Comparison of ENCODE assay signal across 31 mouse cellular contexts in genomic region chr7:51266879-51267278, GRCm38 (mm10).
DNase-seq lines count a peak whose midpoint lies in the region; ATAC-seq and TF ChIP-seq lines count a peak whose summit lies in the region.
"Had no signal": no experiment of that assay in that cellular context is flagged by ENCODE, and none has a peak within 500 bp of the region (broad histone marks: within the 10 kb centered on the region; RNA-seq: fewer than 3 reads in every experiment).

No protein-coding gene starts in this region.

- no peak overlapping the region for H3K4me3 ChIP-seq in heart, adult 2 months
- H3K4me3 ChIP-seq in heart, embryonic 11.5 days (ENCODE audit: low read depth, low read length): no peak overlapping the region
- H3K4me3 ChIP-seq in lung, postnatal 0 days (ENCODE audit: low read depth, low read length): no peak overlapping the region
- H3K4me3 ChIP-seq in cortical plate, adult 2 months (ENCODE audit: insufficient read depth, low read length): no peak overlapping the region
- H3K4me3 ChIP-seq: embryonic facial prominence, embryonic 10.5 days; embryonic facial prominence, embryonic 15.5 days; forebrain, embryonic 13.5 days; heart, embryonic 12.5 days; limb, embryonic 10.5 days; limb, embryonic 15.5 days; liver, embryonic 13.5 days; midbrain, embryonic 12.5 days; neural tube, embryonic 13.5 days had no signal

- H3K27ac ChIP-seq in heart, adult 2 months: no peak overlapping the region
- no peak overlapping the region for H3K27ac ChIP-seq in heart, embryonic 11.5 days (ENCODE audit: low read depth, low read length)
- no peak overlapping the region for H3K27ac ChIP-seq in lung, postnatal 0 days (ENCODE audit: low read length)
- no peak overlapping the region for H3K27ac ChIP-seq in cortical plate, adult 2 months (ENCODE audit: insufficient read depth, low read length)
- H3K27ac ChIP-seq: embryonic facial prominence, embryonic 10.5 days; embryonic facial prominence, embryonic 15.5 days; forebrain, embryonic 13.5 days; hindbrain, embryonic 14.5 days; limb, embryonic 10.5 days; limb, embryonic 15.5 days; liver, embryonic 13.5 days; midbrain, embryonic 12.5 days; neural tube, embryonic 13.5 days had no signal

- H3K27me3 ChIP-seq in heart, adult 2 months (ENCODE audit: control insufficient read depth, insufficient read depth, low read length): no peaks in the 10 kb centered on the region
- no peaks in the 10 kb centered on the region for H3K27me3 ChIP-seq in heart, embryonic 11.5 days (ENCODE audit: control insufficient read depth, insufficient read depth, low read length)
- no peaks in the 10 kb centered on the region for H3K27me3 ChIP-seq in lung, postnatal 0 days (replicated peaks; ENCODE audit: insufficient read depth, low read length)
- H3K27me3 ChIP-seq: embryonic facial prominence, embryonic 15.5 days; forebrain, embryonic 13.5 days; heart, embryonic 12.5 days; limb, embryonic 15.5 days; liver, embryonic 13.5 days; midbrain, embryonic 12.5 days; neural tube, embryonic 13.5 days had no signal

- H3K4me2 ChIP-seq in heart, embryonic 11.5 days: no peak overlapping the region
- H3K4me2 ChIP-seq in lung, postnatal 0 days (replicated peaks; ENCODE audit: low read depth, low read length): no peak overlapping the region
- H3K4me2 ChIP-seq: embryonic facial prominence, embryonic 15.5 days; forebrain, embryonic 13.5 days; heart, embryonic 12.5 days; hindbrain, embryonic 14.5 days; limb, embryonic 15.5 days; liver, embryonic 13.5 days; midbrain, embryonic 12.5 days; neural tube, embryonic 13.5 days had no signal

- intact Hi-C loops in heart, adult 2 months (cut with DNase I): loop anchor here (5.0 kb wide), 1 partner anchor 165 kb away; no protein-coding TSS in a partner anchor

- H3K9me3 ChIP-seq in heart, embryonic 11.5 days (replicated peaks; ENCODE audit: control insufficient read depth, low read length): no peaks in the 10 kb centered on the region
- H3K9me3 ChIP-seq in lung, postnatal 0 days (ENCODE audit: low read length): no peaks in the 10 kb centered on the region
- H3K9me3 ChIP-seq: embryonic facial prominence, embryonic 10.5 days; embryonic facial prominence, embryonic 15.5 days; forebrain, embryonic 13.5 days; limb, embryonic 10.5 days; limb, embryonic 15.5 days; liver, embryonic 13.5 days; midbrain, embryonic 12.5 days; neural tube, embryonic 13.5 days had no signal

- H3K9ac ChIP-seq in heart, adult 2 months (ENCODE audit: low read depth, low read length): no peak overlapping the region
- H3K9ac ChIP-seq in heart, embryonic 11.5 days (ENCODE audit: low read depth, low read length): no peak overlapping the region
- H3K9ac ChIP-seq in lung, postnatal 0 days (replicated peaks; ENCODE audit: low read depth): no peak overlapping the region
- H3K9ac ChIP-seq: embryonic facial prominence, embryonic 15.5 days; forebrain, embryonic 13.5 days; heart, embryonic 12.5 days; hindbrain, embryonic 14.5 days; limb, embryonic 15.5 days; liver, embryonic 13.5 days; midbrain, embryonic 12.5 days; neural tube, embryonic 13.5 days had no signal

- H3K4me1 ChIP-seq in heart, adult 2 months (ENCODE audit: control insufficient read depth, insufficient read depth, low read length): no peaks in the 10 kb centered on the region
- H3K4me1 ChIP-seq in heart, embryonic 11.5 days (ENCODE audit: control insufficient read depth, insufficient read depth, low read length): no peaks in the 10 kb centered on the region
- no peaks in the 10 kb centered on the region for H3K4me1 ChIP-seq in lung, postnatal 0 days (ENCODE audit: insufficient read depth, low read depth, low read length)
- H3K4me1 ChIP-seq in cortical plate, adult 2 months (ENCODE audit: control insufficient read depth, insufficient read depth, low read length): no peaks in the 10 kb centered on the region; the same call in 1 of the 2 replicates
- H3K4me1 ChIP-seq: embryonic facial prominence, embryonic 10.5 days; embryonic facial prominence, embryonic 15.5 days; forebrain, embryonic 13.5 days; heart, embryonic 12.5 days; limb, embryonic 10.5 days; limb, embryonic 15.5 days; liver, embryonic 13.5 days; midbrain, embryonic 12.5 days; neural tube, embryonic 13.5 days had no signal

- H3K79me2 ChIP-seq in heart, adult 2 months (replicated peaks; ENCODE audit: control insufficient read depth, insufficient read depth, low read length): no peaks in the 10 kb centered on the region

- TF ChIP-seq CTCF in heart, adult 2 months (IDR thresholded peaks at IDR 0.05): peak; percentile 24
- TF ChIP-seq CTCF in lung, postnatal 0 days (IDR thresholded peaks at IDR 0.05): peak; percentile 42
- TF ChIP-seq CTCF in cortical plate, adult 2 months (IDR thresholded peaks at IDR 0.05; ENCODE audit: extremely low read depth, insufficient read depth, low read length): 0 out of 2 replicates have a peak, but pooled peaks have one; percentile 3

- no peak for DNase-seq in heart, adult 2 months
- DNase-seq in kidney, postnatal 10 days: peak; percentile 10
- no peak for DNase-seq in kidney, postnatal 36 days
- DNase-seq in lung, postnatal 0 days (ENCODE audit: low spot score): no peak
- DNase-seq in lung, postnatal 25 days (ENCODE audit: low spot score): no peak
- no peak for DNase-seq in T-cell, adult 2 months (ENCODE audit: low spot score)
- DNase-seq: adrenal gland, adult 2 months; adrenal gland, postnatal 36 days; cerebellum, adult 18-20 months; cerebellum, postnatal 10 days; gastrocnemius, postnatal 14 days; heart, postnatal 4 days; kidney, adult 8-10 months; liver, embryonic 13.5 days; lung, adult 18-20 months; lung, postnatal 14 days; right cerebral cortex, postnatal 4 days; thymus, postnatal 14 days had no signal

- TF ChIP-seq POLR2A in heart, adult 2 months (IDR thresholded peaks at IDR 0.05; ENCODE audit: insufficient read depth, low read depth, low read length): no peak
- no peak for TF ChIP-seq POLR2A in cortical plate, adult 2 months (IDR thresholded peaks at IDR 0.05; ENCODE audit: extremely low read depth, insufficient read depth, low read length)

- TF ChIP-seq EP300 in heart, adult 2 months (IDR thresholded peaks at IDR 0.05; ENCODE audit: insufficient read depth, low read depth, low read length): no peak
- no peak for TF ChIP-seq EP300 in lung, postnatal 0 days (IDR thresholded peaks at IDR 0.05)

- 59% methylated on average over 5 of the region's 5 CpGs for WGBS in heart, adult 2 months
- 60% methylated on average over 5 of the region's 5 CpGs for WGBS in heart, embryonic 11.5 days (ENCODE audit: insufficient replicate concordance)
- 53% methylated on average over 5 of the region's 5 CpGs for WGBS in lung, postnatal 0 days

- no peak for ATAC-seq in heart, embryonic 11.5 days (replicated peaks; ENCODE audit: insufficient number of reproducible peaks, low FRiP score, low TSS enrichment)
- ATAC-seq in lung, postnatal 0 days: no peak
- ATAC-seq: activated CD4-positive, CD25-positive, alpha-beta regulatory T cell, adult 4 months; forebrain, embryonic 13.5 days; inflammation-experienced regulatory T-cells, adult 6 months had no signal

- H3K36me3 ChIP-seq in heart, adult 2 months (ENCODE audit: control insufficient read depth, insufficient read depth, low read length): no peaks in the 10 kb centered on the region
- no peaks in the 10 kb centered on the region for H3K36me3 ChIP-seq in heart, embryonic 11.5 days (ENCODE audit: control insufficient read depth, insufficient read depth, low read length)
- no peaks in the 10 kb centered on the region for H3K36me3 ChIP-seq in lung, postnatal 0 days (ENCODE audit: insufficient read depth, low read length)
- H3K36me3 ChIP-seq: embryonic facial prominence, embryonic 10.5 days; embryonic facial prominence, embryonic 15.5 days; heart, embryonic 12.5 days; limb, embryonic 10.5 days; limb, embryonic 15.5 days; liver, embryonic 13.5 days; midbrain, embryonic 12.5 days; neural tube, embryonic 13.5 days had no signal
